Mouse (Mus musculus): ENCODE data around the gene Tcta. TPM values are rescaled to one million over a fixed set of nuclear protein-coding genes. Genes with fewer than 3 reads are reported as not detected.
A peak's percentile ranks its signal among the peaks of the same experiment; 100 is the strongest.

The Tcta gene
- polyA plus RNA-seq, 1 experiment from 2014 or later = 22.6 TPM

DNA sequence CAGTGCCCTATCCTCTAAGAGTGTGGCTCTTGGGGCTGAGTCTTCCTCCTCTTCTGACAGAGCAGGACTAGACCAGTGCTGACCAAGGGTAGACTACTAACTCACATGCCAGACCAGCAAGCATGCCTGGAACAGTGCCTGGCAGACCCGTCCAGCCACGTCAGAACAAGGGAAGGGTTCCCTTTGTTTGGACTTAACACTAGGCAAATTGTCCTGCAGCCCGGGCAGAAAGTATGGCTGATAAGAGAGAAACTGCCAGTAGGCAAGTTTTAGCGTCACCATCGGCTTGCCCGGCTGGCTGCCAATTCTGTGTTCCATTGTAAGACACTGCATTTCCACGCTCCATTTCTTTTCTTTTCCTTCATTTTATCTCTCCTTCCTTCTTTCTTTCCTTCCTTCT lies 38.3 kb downstream of the Tcta start:
- H3K27me3 ChIP-seq = no peaks in the 10 kb centered on the region
- no peak overlapping the region for H3K4me3 ChIP-seq (replicated peaks)
- no peak overlapping the region for H3K4me2 ChIP-seq
- no peak overlapping the region for H3K27ac ChIP-seq
- no peak for ATAC-seq (ENCODE audit: insufficient number of reproducible peaks, insufficient read depth, low FRiP score, low TSS enrichment, low read depth)
- WGBS = 86% methylated on average over 7 of the region's 7 CpGs
- peaks cover 18% of the 10 kb centered on the region for H3K4me1 ChIP-seq (replicated peaks)
- no peaks in the 10 kb centered on the region for H3K36me3 ChIP-seq
- no peaks in the 10 kb centered on the region for H3K9me3 ChIP-seq
- no peak overlapping the region for H3K9ac ChIP-seq (replicated peaks)

DNA sequence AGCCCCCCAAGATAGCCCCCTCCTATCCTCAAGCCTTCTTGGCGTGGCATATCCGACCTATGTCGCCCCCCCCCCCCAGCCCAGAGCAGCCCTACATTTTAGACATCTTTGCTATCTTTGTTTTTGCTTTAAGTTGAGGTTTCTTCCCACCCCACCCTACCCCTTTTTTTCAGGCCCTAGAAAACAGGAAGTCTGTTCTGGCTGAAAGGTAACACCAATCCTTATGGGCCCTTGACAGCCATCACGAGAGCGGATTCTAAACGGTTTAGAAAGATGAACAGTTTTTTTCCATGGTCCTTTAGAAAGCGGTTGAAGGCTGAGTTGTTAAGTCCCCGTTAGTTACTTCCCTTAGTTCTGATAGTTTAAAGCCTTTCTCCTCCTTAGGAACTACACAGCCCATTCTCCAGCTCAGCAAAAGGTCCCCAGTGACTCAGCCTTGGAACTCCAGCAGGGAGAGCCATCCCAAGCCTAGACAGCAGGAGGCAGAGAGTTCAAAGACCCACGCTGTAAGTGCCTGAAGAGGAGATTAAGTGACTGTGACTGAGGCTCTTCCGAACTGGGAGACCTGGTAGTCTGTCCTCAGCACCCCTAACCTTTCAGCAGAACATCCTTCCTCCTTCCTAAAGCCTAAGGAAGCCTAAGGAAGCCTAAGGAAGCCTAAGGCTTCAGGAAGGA lies 39.6 kb downstream of the Tcta start:
- Histone ChIP-seq H3K27ac (no peak overlapping the region), H3K27me3 (no peaks in the 10 kb centered on the region), H3K4me2 (no peak overlapping the region), H3K4me3 (replicated peaks) (no peak overlapping the region), H3K4me1 (replicated peaks) (peaks cover 23% of the 10 kb centered on the region), H3K9me3 (no peaks in the 10 kb centered on the region), H3K36me3 (no peaks in the 10 kb centered on the region), H3K9ac (replicated peaks) (no peak overlapping the region)
- WGBS = 58% methylated on average over 10 of the region's 10 CpGs
- ATAC-seq (ENCODE audit: insufficient number of reproducible peaks, insufficient read depth, low FRiP score, low TSS enrichment, low read depth) = no peak

DNA sequence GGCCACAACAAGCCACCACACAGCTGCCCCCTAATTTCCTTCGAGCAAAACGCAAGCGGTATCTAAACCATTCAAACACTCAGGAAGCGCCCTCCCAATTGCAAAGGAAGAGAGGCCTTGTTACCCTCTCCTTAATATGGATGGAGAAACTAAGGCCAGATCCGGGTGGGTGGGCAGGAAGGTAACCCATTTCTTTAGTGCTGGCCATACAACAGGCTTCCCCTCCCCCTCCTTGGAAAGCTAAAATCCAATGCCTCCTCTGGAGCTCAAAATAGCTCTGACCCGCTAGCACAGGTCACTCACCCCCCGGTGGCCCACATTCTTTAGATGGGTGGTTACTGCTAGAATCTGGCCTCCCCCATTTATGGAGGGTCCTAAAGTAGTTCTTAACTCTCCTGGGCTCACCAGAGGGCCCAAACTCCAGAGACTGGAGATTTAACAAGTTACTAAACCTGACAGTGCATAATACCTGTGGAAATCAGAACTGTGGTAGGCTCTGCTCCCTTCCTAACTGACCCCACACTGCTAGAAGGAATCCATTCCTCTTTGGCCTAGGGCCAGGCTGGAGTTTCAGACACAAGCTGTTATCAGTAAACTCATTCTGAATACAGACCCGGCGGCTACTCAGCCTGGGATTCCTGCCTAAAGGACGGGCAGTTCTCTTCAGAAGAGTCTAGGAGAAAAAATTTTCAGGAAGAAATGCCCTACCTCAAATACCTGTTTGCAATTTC lies 41.6 kb downstream of the Tcta start:
- peak overlapping the region; percentile 91 for H3K27ac ChIP-seq
- H3K27me3 ChIP-seq = no peaks in the 10 kb centered on the region
- H3K9me3 ChIP-seq = no peaks in the 10 kb centered on the region
- WGBS = 17% methylated on average over 10 of the region's 10 CpGs
- peak; percentile 34 for ATAC-seq (ENCODE audit: insufficient number of reproducible peaks, insufficient read depth, low FRiP score, low TSS enrichment, low read depth)
- peak overlapping the region; percentile 38 for H3K9ac ChIP-seq (replicated peaks)
- peak overlapping the region; percentile 82 for H3K4me2 ChIP-seq
- no peaks in the 10 kb centered on the region for H3K36me3 ChIP-seq
- peaks cover 23% of the 10 kb centered on the region for H3K4me1 ChIP-seq (replicated peaks)
- peak overlapping the region; percentile 94 for H3K4me3 ChIP-seq (replicated peaks)

DNA sequence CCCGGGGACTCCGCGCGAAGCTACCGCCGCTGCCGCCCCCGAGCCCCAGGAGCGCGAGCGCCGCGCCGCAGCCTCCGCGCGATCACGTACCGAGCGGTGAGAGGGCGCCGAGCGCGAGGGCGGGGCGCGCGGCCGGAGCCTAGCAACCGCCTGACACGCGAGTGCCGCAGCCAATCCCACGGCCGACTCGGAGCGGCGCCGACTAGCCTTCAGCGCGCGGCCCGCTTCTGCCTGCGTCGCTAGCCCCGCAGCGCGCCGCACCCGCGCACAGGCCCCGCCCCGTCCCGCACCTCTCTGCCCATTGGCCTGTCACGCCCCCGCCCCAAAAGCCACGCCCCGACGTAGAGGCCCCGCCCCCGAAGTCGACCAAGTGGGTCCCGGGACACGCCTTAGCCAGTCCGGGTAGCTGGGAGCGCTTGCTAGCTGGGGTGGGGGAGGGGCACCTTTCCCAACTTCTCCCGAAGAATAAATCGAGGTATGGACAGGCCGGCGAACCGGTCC lies 42.2 kb downstream of the Tcta start, which contains the start of gene Dag1:
TSS of gene Dag1 (minus strand) at position 269 of the 501 bp plus-strand sequence.
- Histone ChIP-seq H3K36me3 (no peaks in the 10 kb centered on the region), H3K4me2 (peak within 1 kb of the TSS; percentile 82), H3K9me3 (no peaks in the 10 kb centered on the region), H3K27ac (peak within 1 kb of the TSS; percentile 91), H3K9ac (replicated peaks) (peak within 1 kb of the TSS; percentile 88), H3K4me1 (replicated peaks) (peaks cover 23% of the 10 kb centered on the region), H3K4me3 (replicated peaks) (peak within 1 kb of the TSS; percentile 94), H3K27me3 (no peaks in the 10 kb centered on the region)
- under 1% methylated on average over 71 of the region's 71 CpGs for WGBS
- ATAC-seq (ENCODE audit: insufficient number of reproducible peaks, insufficient read depth, low FRiP score, low TSS enrichment, low read depth) = peak; percentile 94

DNA sequence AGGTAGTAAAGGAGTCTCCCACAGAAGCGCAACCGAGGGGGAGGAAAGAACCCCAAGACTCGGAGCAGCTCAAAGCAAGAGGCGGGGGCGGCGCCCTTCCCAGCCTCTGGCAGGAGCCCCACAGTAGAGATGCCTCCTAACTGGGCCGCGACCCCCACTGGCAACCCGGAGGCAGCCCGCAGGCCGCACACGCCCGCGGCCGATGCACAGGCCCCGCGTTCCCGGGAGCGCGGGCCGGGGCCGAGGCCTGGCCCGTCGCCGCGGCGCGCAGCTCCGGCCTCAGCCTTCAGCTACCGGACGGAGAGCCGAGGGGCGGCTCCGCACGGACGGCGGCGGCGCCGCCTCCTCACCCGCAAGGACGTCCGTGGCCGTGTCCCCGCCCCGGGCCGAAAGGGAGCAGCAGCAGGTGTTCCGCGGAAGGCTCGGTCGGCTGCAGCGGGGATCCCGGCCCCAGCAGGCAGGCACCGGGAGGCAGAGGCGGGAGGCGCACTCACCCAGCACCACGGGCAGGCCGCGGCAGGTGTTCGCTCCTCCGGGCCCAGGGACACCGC lies 42.8 kb downstream of the Tcta start:
- Histone ChIP-seq H3K4me1 (replicated peaks) (peaks cover 23% of the 10 kb centered on the region), H3K4me2 (peak overlapping the region; percentile 82), H3K9me3 (no peaks in the 10 kb centered on the region), H3K36me3 (no peaks in the 10 kb centered on the region), H3K27ac (peak overlapping the region; percentile 91), H3K27me3 (no peaks in the 10 kb centered on the region), H3K9ac (replicated peaks) (peak overlapping the region; percentile 88), H3K4me3 (replicated peaks) (peak overlapping the region; percentile 94)
- WGBS = under 1% methylated on average over 59 of the region's 62 CpGs
- ATAC-seq (ENCODE audit: insufficient number of reproducible peaks, insufficient read depth, low FRiP score, low TSS enrichment, low read depth) = peak; percentile 23

DNA sequence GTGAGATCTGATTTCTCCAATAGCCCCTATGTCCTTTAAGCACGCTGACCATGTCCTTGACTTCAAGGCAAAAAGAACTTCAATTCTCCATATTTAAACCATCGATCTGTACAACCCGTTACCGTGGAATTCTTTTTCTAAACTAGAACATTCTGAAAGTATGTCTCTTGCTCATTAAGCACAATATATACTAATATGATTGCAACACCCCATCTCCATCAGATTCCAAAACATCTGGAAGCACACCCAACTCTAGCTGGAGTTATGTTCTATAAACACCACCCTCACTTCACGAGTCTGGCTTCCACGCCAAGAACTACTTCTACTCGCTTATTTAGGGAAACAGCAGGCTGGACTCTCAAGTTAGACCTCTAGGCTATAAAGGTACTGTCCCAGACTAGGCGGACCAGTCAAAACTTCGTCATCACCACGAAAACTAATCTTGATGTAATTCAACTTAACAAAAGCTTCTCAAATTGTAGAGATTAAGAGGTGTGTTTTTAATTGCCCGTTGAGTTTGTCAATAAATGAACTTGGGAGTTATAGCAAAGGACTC lies 43.4 kb downstream of the Tcta start:
- ATAC-seq (ENCODE audit: insufficient number of reproducible peaks, insufficient read depth, low FRiP score, low TSS enrichment, low read depth) = no peak
- H3K4me2 ChIP-seq = peak overlapping the region; percentile 82
- H3K27ac ChIP-seq = no peak overlapping the region
- peak overlapping the region; percentile 94 for H3K4me3 ChIP-seq (replicated peaks)
- H3K27me3 ChIP-seq = no peaks in the 10 kb centered on the region
- H3K9me3 ChIP-seq = no peaks in the 10 kb centered on the region
- peak overlapping the region; percentile 88 for H3K9ac ChIP-seq (replicated peaks)
- 42% methylated on average over 11 of the region's 11 CpGs for WGBS
- peaks cover 23% of the 10 kb centered on the region for H3K4me1 ChIP-seq (replicated peaks)
- H3K36me3 ChIP-seq = no peaks in the 10 kb centered on the region

- peak overlapping the region; percentile 82 for H3K4me2 ChIP-seq
- peak overlapping the region; percentile 94; the same call in 1 of the 2 replicates for H3K4me3 ChIP-seq (replicated peaks)
- no peaks in the 10 kb centered on the region for H3K36me3 ChIP-seq
- no peaks in the 10 kb centered on the region for H3K27me3 ChIP-seq
- no peak for ATAC-seq (ENCODE audit: insufficient number of reproducible peaks, insufficient read depth, low FRiP score, low TSS enrichment, low read depth)
- WGBS = 74% methylated on average over 7 of the region's 7 CpGs
- no peak overlapping the region for H3K9ac ChIP-seq (replicated peaks)
- no peaks in the 10 kb centered on the region for H3K9me3 ChIP-seq
- H3K4me1 ChIP-seq (replicated peaks) = peaks cover 23% of the 10 kb centered on the region
- H3K27ac ChIP-seq = no peak overlapping the region
These were observed 44.1 kb downstream of the Tcta start for GRCm38 (mm10) chr9:108261865-108262264.

GRCm38 (mm10) chr9:108260526-108260925 lies 45.4 kb downstream of the Tcta start:
- no peaks in the 10 kb centered on the region for H3K27me3 ChIP-seq
- no peak overlapping the region for H3K9ac ChIP-seq (replicated peaks)
- H3K27ac ChIP-seq = no peak overlapping the region
- peaks cover 23% of the 10 kb centered on the region for H3K4me1 ChIP-seq (replicated peaks)
- no peaks in the 10 kb centered on the region for H3K36me3 ChIP-seq
- no peak overlapping the region for H3K4me3 ChIP-seq (replicated peaks)
- H3K9me3 ChIP-seq = no peaks in the 10 kb centered on the region
- H3K4me2 ChIP-seq = no peak overlapping the region
- 87% methylated on average over 4 of the region's 4 CpGs for WGBS
- ATAC-seq (ENCODE audit: insufficient number of reproducible peaks, insufficient read depth, low FRiP score, low TSS enrichment, low read depth) = no peak

Other genes starting within 250 kb of the Tcta start
- 0.18 and 0.51 TPM in 2 replicates for gene Mst1, start 225.7 kb downstream of the Tcta start, polyA plus RNA-seq (2016; fragmentation: Nextera tagmentation; extraction: Ambion mirVana)
- 30.5 and 38.0 TPM in 2 replicates for gene Rnf123, start 222.8 kb downstream of the Tcta start, polyA plus RNA-seq (2016; fragmentation: Nextera tagmentation; extraction: Ambion mirVana)
- 56.9 and 57.9 TPM in 2 replicates for gene Apeh, start 211.6 kb downstream of the Tcta start, polyA plus RNA-seq (2016; fragmentation: Nextera tagmentation; extraction: Ambion mirVana)
- gene Bsn, start 115.8 kb downstream of the Tcta start, polyA plus RNA-seq (2016; fragmentation: Nextera tagmentation; extraction: Ambion mirVana) = 1.1 and 1.2 TPM in 2 replicates
- 45.7 and 53.3 TPM in 2 replicates for gene Dag1, start 42.2 kb downstream of the Tcta start, polyA plus RNA-seq (2016; fragmentation: Nextera tagmentation; extraction: Ambion mirVana)
- gene Nicn1, start 15.7 kb downstream of the Tcta start, polyA plus RNA-seq (2016; fragmentation: Nextera tagmentation; extraction: Ambion mirVana) = 45.0 and 46.4 TPM in 2 replicates
- 13.3 and 17.0 TPM in 2 replicates for gene Amt, start 9.3 kb downstream of the Tcta start, polyA plus RNA-seq (2016; fragmentation: Nextera tagmentation; extraction: Ambion mirVana)
- gene Rhoa, start within 50 bp of the Tcta start, polyA plus RNA-seq (2016; fragmentation: Nextera tagmentation; extraction: Ambion mirVana) = 324 and 387 TPM in 2 replicates
- gene Gpx1, start 32.7 kb upstream of the Tcta start, polyA plus RNA-seq (2016; fragmentation: Nextera tagmentation; extraction: Ambion mirVana) = 797 and 821 TPM in 2 replicates
- gene Usp4, start 41.7 kb upstream of the Tcta start, polyA plus RNA-seq (2016; fragmentation: Nextera tagmentation; extraction: Ambion mirVana) = 117 and 118 TPM in 2 replicates
- 0.81 and 0.91 TPM in 2 replicates for gene 1700102P08Rik, start 86.6 kb upstream of the Tcta start, polyA plus RNA-seq (2016; fragmentation: Nextera tagmentation; extraction: Ambion mirVana)
- gene Ccdc36, start 122.3 kb upstream of the Tcta start, polyA plus RNA-seq (2016; fragmentation: Nextera tagmentation; extraction: Ambion mirVana) = 2.1 and 2.4 TPM in 2 replicates
- not detected in 2 replicates for gene BC048562, start 130.3 kb upstream of the Tcta start, polyA plus RNA-seq (2016; fragmentation: Nextera tagmentation; extraction: Ambion mirVana)
- 44.6 and 49.5 TPM in 2 replicates for gene Ccdc71, start 154.4 kb upstream of the Tcta start, polyA plus RNA-seq (2016; fragmentation: Nextera tagmentation; extraction: Ambion mirVana)
- gene Klhdc8b, start 155.4 kb upstream of the Tcta start, polyA plus RNA-seq (2016; fragmentation: Nextera tagmentation; extraction: Ambion mirVana) = 33.0 and 36.0 TPM in 2 replicates
- 40.8 and 43.7 TPM in 2 replicates for gene Lamb2, start 173.6 kb upstream of the Tcta start, polyA plus RNA-seq (2016; fragmentation: Nextera tagmentation; extraction: Ambion mirVana)
- gene Usp19, start 184.4 kb upstream of the Tcta start, polyA plus RNA-seq (2016; fragmentation: Nextera tagmentation; extraction: Ambion mirVana) = 99.3 and 99.7 TPM in 2 replicates
- gene Qars, start 201.5 kb upstream of the Tcta start, polyA plus RNA-seq (2016; fragmentation: Nextera tagmentation; extraction: Ambion mirVana) = 106 and 112 TPM in 2 replicates
- 156 and 159 TPM in 2 replicates for gene Qrich1, start 210.6 kb upstream of the Tcta start, polyA plus RNA-seq (2016; fragmentation: Nextera tagmentation; extraction: Ambion mirVana)